Mouse (Mus musculus): Measurements from ENCODE around the gene Arhgef3.

GRCm38 (mm10) chr14:27262349-27262748 is 147.7 kb downstream of the Arhgef3 start:
- TF ChIP-seq CTCF (IDR thresholded peaks at IDR 0.05; ENCODE audit: low read depth, low read length), result no peak
- no peak for TF ChIP-seq GATA1 (IDR thresholded peaks at IDR 0.05; ENCODE audit: borderline replicate concordance, low read length)
- no peak for TF ChIP-seq POLR2AphosphoS5 (IDR thresholded peaks at IDR 0.05; ENCODE audit: insufficient replicate concordance, low read depth, low read length)
- TF ChIP-seq TAL1 (conservative IDR thresholded peaks at IDR 0.05; ENCODE audit: low read depth, low read length), result no peak
- no peak for TF ChIP-seq GATA2 (IDR thresholded peaks at IDR 0.05; ENCODE audit: borderline replicate concordance, low read depth, low read length)

Measured in G1E (cell line).